Mouse (Mus musculus) E14TG2a.4 (cell line): Measurements from ENCODE around the gene Sap30bp.

Experiments used
- CTCF ChIP-seq: conservative IDR thresholded peaks from 2 replicates; pipeline ENCODE4 v1.5.1; 2014; ENCODE audit warnings: low read length
- POU5F1 ChIP-seq: IDR thresholded peaks from 2 replicates; pipeline ENCODE4 v1.6.1; 2014; ENCODE audit warnings: low read length, borderline replicate concordance

- TF ChIP-seq CTCF: no peak
- no peak for TF ChIP-seq POU5F1
Measured at GRCm38 (mm10) chr11:115962651-115963412, 29.8 kb downstream of the Sap30bp start.
